Mouse (Mus musculus) lung, postnatal 10 days (tissue): Measurements from ENCODE around the gene Pamr1.

Experiments used
- DNase-seq: peaks from one replicate; pipeline ENCODE4 v3.0.0; 2021

Gene Pamr1

GRCm38 (mm10) chr2:102661052-102661451 is 111.2 kb downstream of the Pamr1 start:
- DNase-seq: no peak

DNA sequence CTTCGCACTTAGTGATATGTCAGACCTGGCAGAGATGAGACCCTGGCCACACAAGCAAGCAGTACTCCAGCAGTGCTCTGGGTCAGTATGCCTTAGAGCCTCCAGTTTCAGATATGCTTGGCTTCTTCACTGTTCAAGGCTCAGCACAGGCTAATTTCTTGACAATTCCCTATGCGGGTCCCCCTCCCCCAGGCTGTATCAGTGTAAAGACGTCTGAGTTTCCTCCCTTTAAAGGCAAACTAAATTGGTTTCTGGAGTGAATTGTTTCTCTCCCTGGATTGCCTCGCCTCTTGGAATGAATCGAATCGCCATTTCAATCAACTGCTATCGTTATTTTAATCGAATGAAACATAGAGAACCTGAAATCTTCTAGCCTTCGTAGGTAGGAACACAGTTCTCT is 113.1 kb downstream of the Pamr1 start:
- no peak for DNase-seq

- no peak for DNase-seq
Observed at GRCm38 (mm10) chr2:102663339-102663738, 113.5 kb downstream of the Pamr1 start.

DNA sequence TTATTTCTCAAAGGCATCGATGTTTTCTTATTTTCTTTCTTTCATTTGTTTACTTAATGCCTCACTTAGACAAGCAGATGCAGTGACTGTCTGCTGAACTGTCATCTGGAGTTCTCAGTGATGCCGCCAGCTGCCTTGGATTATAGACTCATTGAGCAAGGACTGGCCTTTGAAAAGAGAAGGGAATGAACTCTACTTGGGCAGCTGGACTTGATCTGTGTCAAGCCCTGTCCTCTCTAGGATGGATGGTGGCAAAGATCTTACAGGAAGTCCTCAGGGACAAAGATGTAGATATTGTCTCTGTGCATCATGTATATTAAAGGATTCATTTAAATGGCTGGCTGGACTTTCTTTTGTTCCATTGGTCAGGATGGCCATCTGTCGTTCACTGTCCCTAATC is 114.1 kb downstream of the Pamr1 start:
- peak; percentile 42 for DNase-seq

- no peak for DNase-seq
Observed at GRCm38 (mm10) chr2:102667981-102668380, 118.2 kb downstream of the Pamr1 start.

DNA sequence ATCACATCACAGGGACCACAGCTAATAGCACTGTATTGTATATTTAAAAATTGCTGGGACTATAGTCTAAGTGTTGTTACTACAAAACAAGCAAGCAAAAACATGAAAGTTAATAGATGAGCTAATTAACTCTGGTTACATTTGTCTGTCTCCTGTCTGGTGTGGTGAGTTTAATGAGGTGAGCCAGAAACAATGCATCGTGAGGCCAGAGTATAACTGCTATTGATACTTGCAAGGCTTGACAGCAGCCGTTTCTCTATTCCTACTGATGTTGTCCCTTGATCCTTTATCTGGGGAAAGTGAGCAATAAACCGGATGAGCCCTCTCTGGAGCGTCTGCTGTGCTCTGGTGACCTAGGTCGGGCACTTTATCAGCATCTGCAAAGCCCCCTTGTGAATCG is 119.8 kb downstream of the Pamr1 start:
- no peak for DNase-seq

- no peak for DNase-seq
Observed at GRCm38 (mm10) chr2:102674582-102674981, 124.8 kb downstream of the Pamr1 start.

DNA sequence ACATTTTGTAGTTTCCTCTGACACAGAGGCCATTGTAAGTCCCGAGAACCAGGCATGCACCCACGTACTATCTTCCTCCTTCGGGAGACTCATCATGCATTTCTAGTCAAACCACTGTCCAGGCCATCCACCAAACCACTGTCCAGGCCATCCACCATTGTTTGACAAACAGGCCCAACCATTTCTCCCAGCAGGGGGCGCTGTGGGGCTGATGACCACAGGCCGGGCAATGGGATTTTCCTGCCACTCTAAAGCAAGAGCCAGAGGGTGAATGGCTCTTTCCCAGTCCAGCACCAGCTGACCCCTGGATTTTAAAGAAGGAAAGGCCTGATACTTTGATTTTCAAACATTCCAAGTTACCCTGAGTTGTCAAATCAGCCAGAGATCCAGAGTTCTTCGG is 125.5 kb downstream of the Pamr1 start:
- DNase-seq: peak; percentile 68

DNA sequence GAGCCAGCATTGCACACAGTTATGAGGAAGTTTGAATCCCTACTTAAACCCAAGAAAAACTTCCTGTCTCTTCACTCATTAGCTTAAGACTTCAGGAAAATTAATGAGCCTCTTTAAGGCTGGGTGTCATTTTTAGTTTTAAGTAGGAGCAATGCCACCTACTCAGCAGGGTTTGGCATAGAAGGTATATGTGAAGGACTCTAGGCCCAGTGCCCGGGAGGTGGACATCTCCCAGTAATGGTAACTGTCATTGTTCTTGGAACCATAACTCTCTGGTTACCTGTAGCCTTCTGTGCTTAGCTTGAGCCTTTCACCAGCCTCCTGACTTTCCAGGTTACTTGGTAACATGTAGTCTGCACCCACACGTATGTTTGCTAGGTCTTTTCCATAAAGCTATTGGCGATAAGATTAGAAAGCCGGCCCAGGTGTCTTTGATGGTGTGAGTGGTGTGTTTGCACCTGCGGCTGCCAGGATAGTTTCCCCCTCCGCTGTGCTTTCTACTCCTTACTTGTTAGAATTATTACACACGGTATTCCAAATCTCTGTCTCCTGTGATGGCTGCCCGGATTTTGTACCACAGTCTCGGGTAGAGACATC is 127.0 kb downstream of the Pamr1 start:
- DNase-seq: no peak

GRCm38 (mm10) chr2:102677400-102677799 is 127.6 kb downstream of the Pamr1 start:
- no peak for DNase-seq

GRCm38 (mm10) chr2:102681351-102681750 is 131.5 kb downstream of the Pamr1 start:
- no peak for DNase-seq

GRCm38 (mm10) chr2:102682168-102682567 is 132.4 kb downstream of the Pamr1 start:
- peak; percentile 65 for DNase-seq

GRCm38 (mm10) chr2:102685371-102686107 is 135.7 kb downstream of the Pamr1 start:
- peak; percentile 56 for DNase-seq

DNA sequence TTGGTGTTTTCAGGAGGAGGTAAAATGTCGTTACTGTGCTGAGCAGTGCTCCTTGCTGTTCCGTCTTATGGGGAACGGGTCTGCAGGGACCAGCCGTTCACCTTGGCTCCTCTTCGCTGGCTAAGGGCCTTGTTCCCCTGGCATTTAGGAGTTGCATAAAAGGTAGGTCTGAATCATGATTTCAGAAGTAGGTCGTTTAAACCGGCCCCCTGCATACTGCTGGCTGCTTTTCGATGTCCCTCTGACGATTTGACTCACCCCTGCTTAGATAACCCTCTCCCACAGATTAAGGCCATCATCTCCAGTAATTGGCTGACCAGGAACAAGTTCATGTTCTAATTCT is 136.3 kb downstream of the Pamr1 start:
- DNase-seq: no peak
